Mouse (Mus musculus) frontal cortex, postnatal 36 days (tissue): ENCODE measurements around the gene Gdf5.
A peak's percentile ranks its signal among the peaks of the same experiment; 100 is the strongest.
"Not testable (repeated sequence)": the region's sequence is repeated elsewhere in the genome, so short reads cannot be mapped to it uniquely, and the experiment has no call there.

Experiments used
- DNase-seq, 2 experiments: peaks; one replicate each; pipeline ENCODE4 v3.0.0; 2022; ENCODE audit warnings: low spot score in 2 of 2

Gene Gdf5

GRCm38 (mm10) chr2:155941697-155942442 lies 3.3 kb downstream of the Gdf5 start:
- no peak for DNase-seq

DNA sequence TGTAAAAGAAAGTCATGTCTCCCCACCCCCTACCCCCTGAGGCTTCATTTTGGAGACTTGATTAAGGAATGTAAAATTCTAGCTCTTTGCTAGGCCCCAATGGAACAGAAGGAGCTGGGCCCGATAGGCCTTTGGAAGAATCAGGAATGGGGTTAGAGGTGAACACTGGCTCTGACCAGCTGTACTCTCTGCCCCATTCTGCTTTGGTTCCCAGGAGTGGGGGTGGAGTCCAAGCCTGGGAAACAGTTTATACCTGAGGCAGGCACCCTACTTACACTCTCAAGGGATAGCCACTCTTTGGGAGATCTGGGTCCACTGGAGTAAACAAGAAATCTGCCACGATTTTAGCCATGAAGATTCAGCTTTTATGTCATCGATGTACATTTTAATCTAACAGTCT lies 4.5 kb downstream of the Gdf5 start, which contains the start of gene Gm15557:
TSS of gene Gm15557 (plus strand) at position 48 of the 400 bp plus-strand sequence.
- no peak for DNase-seq

GRCm38 (mm10) chr2:155939897-155940529 lies 5.2 kb downstream of the Gdf5 start:
- no peak for DNase-seq

- DNase-seq, result peak; percentile 91 to 97
Measured at GRCm38 (mm10) chr2:155929531-155930442, 15.4 kb downstream of the Gdf5 start, which contains the start of gene Uqcc1. TSS of gene Uqcc1 (minus strand) at chr2:155930310.

GRCm38 (mm10) chr2:155928711-155929345 lies 16.3 kb downstream of the Gdf5 start:
- DNase-seq, result no peak

GRCm38 (mm10) chr2:155925213-155925612 lies 20.0 kb downstream of the Gdf5 start:
- DNase-seq, result not testable (repeated sequence)

- no peak for DNase-seq
Measured at GRCm38 (mm10) chr2:155923143-155923542, 22.0 kb downstream of the Gdf5 start.

DNA sequence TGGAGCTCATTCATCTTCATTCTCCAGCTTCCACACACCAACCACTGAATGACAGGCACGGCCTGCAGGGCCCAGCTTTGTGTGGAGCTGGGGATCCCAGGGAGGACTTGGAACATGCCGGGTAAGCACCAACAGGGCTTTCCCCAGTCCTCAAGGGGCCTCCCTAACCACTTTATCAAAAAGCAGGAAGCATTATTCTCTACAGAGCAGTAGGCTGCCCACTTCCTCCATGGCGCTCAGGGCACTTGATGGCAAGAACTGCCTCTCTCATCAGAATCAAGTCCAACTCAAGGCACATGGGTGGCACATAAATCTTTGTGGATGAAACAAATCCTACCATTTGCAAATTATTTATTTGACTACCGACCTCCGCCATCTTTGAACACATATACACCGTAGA lies 30.5 kb downstream of the Gdf5 start:
- no peak for DNase-seq

DNA sequence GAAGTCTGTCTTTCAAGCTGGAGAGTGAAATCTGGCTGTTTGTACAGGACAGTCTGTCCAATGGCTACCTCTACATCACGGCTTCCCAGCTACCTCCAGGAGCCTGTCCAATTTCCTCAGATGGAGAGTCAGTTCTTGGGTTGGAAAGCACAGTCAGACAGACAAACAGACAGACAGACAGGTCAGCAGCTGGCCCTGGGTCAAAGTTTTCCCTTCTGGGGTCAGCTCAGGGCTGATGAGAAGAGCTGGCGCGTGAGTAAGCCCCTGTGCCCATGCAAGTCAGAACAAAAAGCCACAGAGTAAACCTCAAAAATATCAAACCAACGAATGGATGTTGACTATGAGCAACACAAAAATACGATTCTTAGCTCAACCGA lies 41.5 kb downstream of the Gdf5 start:
- no peak for DNase-seq

DNA sequence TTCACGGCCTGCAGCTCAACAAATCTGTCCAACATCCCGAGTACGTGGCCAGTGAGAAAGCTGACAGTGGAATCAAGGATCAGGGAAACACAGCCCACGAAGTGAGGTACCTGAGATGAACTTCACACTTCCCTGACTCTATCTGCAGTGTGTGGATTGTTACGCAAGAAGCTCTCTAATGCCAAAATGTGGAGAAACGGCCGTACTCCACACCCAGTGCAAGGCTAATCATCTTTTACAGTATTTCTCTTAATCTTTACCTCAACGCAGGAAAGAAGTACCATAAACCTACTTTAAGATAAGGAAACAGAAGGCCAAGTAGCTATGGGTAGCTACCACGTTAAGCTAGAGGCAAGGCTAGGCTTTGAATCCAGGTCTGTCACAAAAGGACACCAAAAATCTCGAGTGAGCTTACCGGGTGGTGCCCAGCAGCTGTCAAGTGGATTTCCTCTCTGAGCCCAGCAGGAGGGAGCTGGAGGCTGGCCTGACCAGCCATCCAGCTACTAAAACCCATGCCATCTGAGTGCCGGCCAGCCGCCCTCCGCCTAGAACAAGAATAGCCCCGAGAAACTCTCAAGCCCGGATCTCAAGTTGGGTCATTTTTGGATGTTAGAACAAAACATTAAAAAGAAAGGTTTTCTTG lies 42.1 kb downstream of the Gdf5 start:
- DNase-seq, result peak in 1 of 2 experiments; percentile 11

DNA sequence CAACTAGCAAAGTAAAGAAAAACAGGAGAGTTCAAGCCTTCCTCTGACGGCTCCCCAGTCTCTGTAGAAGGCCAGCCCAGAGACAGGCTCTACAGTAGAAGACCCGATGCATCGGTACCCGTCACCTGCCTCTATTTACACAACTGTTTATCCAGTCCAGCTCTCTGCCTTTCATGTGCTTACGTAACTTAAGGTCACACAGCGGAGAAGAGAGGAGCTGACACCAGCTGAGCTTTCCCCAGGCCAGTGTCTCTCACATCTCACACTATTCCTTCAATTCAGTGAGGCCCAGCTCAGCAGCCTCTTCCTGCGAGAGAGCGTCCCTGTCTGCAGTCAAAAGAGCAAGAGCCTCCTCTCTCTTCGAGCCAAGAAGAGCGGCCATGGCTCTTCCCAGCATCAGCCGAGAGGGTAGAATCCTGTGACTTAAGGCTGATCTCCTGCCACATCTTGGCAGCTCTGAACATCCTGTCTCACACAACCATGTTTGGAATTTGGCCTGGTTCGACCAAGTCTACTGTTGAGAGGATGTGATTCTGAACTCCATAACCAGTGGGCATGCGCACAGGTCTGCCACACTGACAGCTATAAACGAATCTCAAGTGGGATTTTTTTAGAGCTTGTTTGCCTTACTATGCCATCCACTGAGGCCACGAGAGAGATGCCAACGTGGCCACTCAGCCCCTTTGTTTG lies 50.0 kb downstream of the Gdf5 start:
- DNase-seq, result no peak

- DNase-seq, result no peak
Measured at GRCm38 (mm10) chr2:155894307-155895045, 50.7 kb downstream of the Gdf5 start.
